Mouse (Mus musculus) thymus, postnatal 10 days (tissue): Measurements from ENCODE around the gene Emc6.
A peak's percentile ranks its signal among the peaks of the same experiment; 100 is the strongest.

Experiments
- DNase-seq, 2 experiments: peaks; one replicate each; pipeline ENCODE4 v3.0.0; 2021; ENCODE audit warnings: low spot score in 2 of 2

Gene Emc6

GRCm38 (mm10) chr11:73176186-73176585 lies 651 bp downstream of the Emc6 start:
- DNase-seq = no peak

- DNase-seq = no peak
Measured at GRCm38 (mm10) chr11:73175612-73176011, 1.2 kb downstream of the Emc6 start.

- no peak for DNase-seq
Measured at GRCm38 (mm10) chr11:73172186-73172585, 4.7 kb downstream of the Emc6 start.

GRCm38 (mm10) chr11:73169231-73169630 lies 7.6 kb downstream of the Emc6 start:
- peak; percentile 39 to 64 for DNase-seq

GRCm38 (mm10) chr11:73168576-73168975 lies 8.3 kb downstream of the Emc6 start:
- no peak for DNase-seq

GRCm38 (mm10) chr11:73168071-73168470 lies 8.8 kb downstream of the Emc6 start:
- DNase-seq = no peak

GRCm38 (mm10) chr11:73162284-73162683 lies 14.6 kb downstream of the Emc6 start:
- DNase-seq = no peak

- no peak for DNase-seq
Measured at GRCm38 (mm10) chr11:73161616-73162015, 15.2 kb downstream of the Emc6 start.

- no peak for DNase-seq
Measured at GRCm38 (mm10) chr11:73160811-73161200, 16.0 kb downstream of the Emc6 start.

- DNase-seq = no peak
Measured at GRCm38 (mm10) chr11:73159957-73160810, 16.7 kb downstream of the Emc6 start, which contains the start of gene P2rx5. TSS of gene P2rx5 (plus strand) at chr11:73160421.

- no peak for DNase-seq
Measured at GRCm38 (mm10) chr11:73155071-73155470, 21.8 kb downstream of the Emc6 start.

- no peak for DNase-seq
Measured at GRCm38 (mm10) chr11:73148209-73148608, 28.6 kb downstream of the Emc6 start.

- DNase-seq = no peak
Measured at GRCm38 (mm10) chr11:73146975-73147365, 29.9 kb downstream of the Emc6 start.

- DNase-seq = no peak
Measured at GRCm38 (mm10) chr11:73146026-73146974, 30.5 kb downstream of the Emc6 start.

- no peak for DNase-seq
Measured at GRCm38 (mm10) chr11:73144261-73144681, 32.6 kb downstream of the Emc6 start.

- DNase-seq = peak; percentile 85 to 94
Measured at GRCm38 (mm10) chr11:73137591-73138501, 39.0 kb downstream of the Emc6 start, which contains the start of gene Haspin. TSS of gene Haspin (minus strand) at chr11:73138294.

GRCm38 (mm10) chr11:73137116-73137515 lies 39.7 kb downstream of the Emc6 start:
- peak in 1 of 2 experiments; percentile 10 for DNase-seq

GRCm38 (mm10) chr11:73136587-73136986 lies 40.2 kb downstream of the Emc6 start:
- DNase-seq = no peak

- DNase-seq = no peak
Measured at GRCm38 (mm10) chr11:73134222-73134621, 42.6 kb downstream of the Emc6 start.

GRCm38 (mm10) chr11:73132999-73133398 lies 43.8 kb downstream of the Emc6 start:
- no peak for DNase-seq

- DNase-seq = peak; percentile 36 to 50
Measured at GRCm38 (mm10) chr11:73131020-73131419, 45.8 kb downstream of the Emc6 start.
